ENCODE assay signal across 8 mouse cellular contexts in genomic region chr9:92541977-92542561, GRCm38 (mm10). TPM values are rescaled to one million over a fixed set of nuclear protein-coding genes. Genes with fewer than 3 reads are reported as not detected.
A peak's percentile ranks its signal among the peaks of the same experiment; 100 is the strongest.
DNase-seq lines count a peak whose midpoint lies in the region; ATAC-seq lines count a peak whose summit lies in the region.

Gene Plod2 (plus strand): TSS chr9:92542223.

- peak within 1 kb of the TSS; percentile 98 for H3K4me3 ChIP-seq in forebrain, embryonic 16.5 days (replicated peaks; ENCODE audit: low read length)

- peaks cover 9% of the 10 kb centered on the region for H3K4me1 ChIP-seq in forebrain, embryonic 16.5 days (replicated peaks; ENCODE audit: control insufficient read depth, insufficient read depth, low read length)

- peak; percentile 90 for ATAC-seq in forebrain, embryonic 16.5 days

- no peaks in the 10 kb centered on the region for H3K9me3 ChIP-seq in forebrain, embryonic 16.5 days (ENCODE audit: control insufficient read depth, low read length)

- peak; percentile 86 for DNase-seq in MN1 (ENCODE audit: low spot score)
- peak; percentile 22 for DNase-seq in cerebellum, adult 11-12 months
- peak; percentile 77 to 85 for DNase-seq in heart, postnatal 14 days
- DNase-seq in kidney, postnatal 4 days, result peak; percentile 86 to 90
- peak; percentile 80 for DNase-seq in lung, postnatal 10 days
- peak; percentile 55 for DNase-seq in ovary, postnatal 14 days (ENCODE audit: low spot score)
- peak; percentile 71 for DNase-seq in thymus, postnatal 25 days

- H3K36me3 ChIP-seq in forebrain, embryonic 16.5 days (ENCODE audit: control insufficient read depth, insufficient read depth), result no peaks in the 10 kb centered on the region

- whole genome bisulfite sequencing in forebrain, embryonic 16.5 days, result under 1% methylated on average over 65 of the region's 67 CpGs

- H3K4me2 ChIP-seq in forebrain, embryonic 16.5 days (ENCODE audit: low read length), result peak within 1 kb of the TSS; percentile 92

- intact Hi-C loops in heart, postnatal 14 days (cut with DNase I), result loop anchor here (5.0 kb wide), 3 partner anchors 40 to 70 kb away; no protein-coding TSS in a partner anchor

- H3K27ac ChIP-seq in forebrain, embryonic 16.5 days (ENCODE audit: low read length), result peak within 1 kb of the TSS; percentile 67

- H3K27me3 ChIP-seq in forebrain, embryonic 16.5 days (replicated peaks; ENCODE audit: control insufficient read depth, insufficient read depth, low read length), result no peaks in the 10 kb centered on the region

- H3K9ac ChIP-seq in forebrain, embryonic 16.5 days (replicated peaks; ENCODE audit: low read depth, low read length), result peak within 1 kb of the TSS; percentile 87

RNA-seq across cellular contexts. Expression of gene Plod2, which starts in this region (rescaled TPM):
- polyA plus RNA-seq in forebrain, embryonic 16.5 days (2015; fragmentation: Nextera tagmentation; extraction: Ambion mirVana), result 9.2 and 12.8 TPM in 2 replicates
- 10 to 100 TPM; 20.1 to 23.4 TPM for total RNA-seq in heart, postnatal 14 days (2021)

Comparison
In these comparisons a context has a peak if more than half of its experiments do, and no peak if none do; other contexts are left out.
1. Peak in every context shown above with its lines: DNase-seq, ATAC-seq, H3K4me3 ChIP-seq and H3K27ac ChIP-seq.
2. DNase-seq: peak in every context shown above with its lines; median percentile 88 in kidney, postnatal 4 days; 86 in MN1; 81 in heart, postnatal 14 days; 80 in lung, postnatal 10 days; 71 in thymus, postnatal 25 days; 55 in ovary, postnatal 14 days; 22 in cerebellum, adult 11-12 months.